ENCODE assay signal across 8 mouse cellular contexts in the genomic region with DNA sequence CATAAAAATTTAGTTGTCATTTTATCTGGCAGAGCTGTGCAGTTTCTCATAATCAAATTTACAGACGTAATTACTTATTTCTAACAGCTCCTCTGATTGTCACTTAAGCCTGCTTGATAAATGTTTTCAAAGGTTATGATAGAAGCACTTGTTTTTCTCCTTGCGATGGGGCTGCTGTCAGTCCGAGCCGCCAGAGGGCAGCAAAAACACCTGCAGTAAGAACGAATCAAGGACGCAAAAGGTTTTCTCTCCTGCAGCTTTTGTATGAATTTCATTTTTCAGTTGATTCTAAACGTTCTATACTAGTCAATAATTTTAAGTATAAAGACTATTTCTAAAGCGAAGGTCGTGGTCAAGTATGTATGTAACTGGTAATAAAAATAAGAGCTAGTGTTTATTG.
DNase-seq lines count a peak whose midpoint lies in the region; ATAC-seq and TF ChIP-seq lines count a peak whose summit lies in the region.

No protein-coding gene starts in this region.

- H3K9ac ChIP-seq in ES-E14 (ENCODE audit: insufficient read depth, low read depth, low read length, poor library complexity, severe bottlenecking), result no peak overlapping the region

- H3K27ac ChIP-seq in ES-E14 (ENCODE audit: insufficient read depth, low read depth, low read length, poor library complexity, severe bottlenecking), result no peak overlapping the region
- H3K27ac ChIP-seq in layer of hippocampus, adult 2 months, result no peak overlapping the region

- TF ChIP-seq CTCF in layer of hippocampus, adult 2 months (conservative IDR thresholded peaks at IDR 0.05), result peak; percentile 98; the same call in 1 of the 2 replicates

- H3K9me3 ChIP-seq in ES-E14 (ENCODE audit: control insufficient read depth, insufficient read depth, low read depth, low read length), result no peaks in the 10 kb centered on the region

- no peak overlapping the region for H3K4me3 ChIP-seq in ES-E14 (ENCODE audit: insufficient read depth in 1 of 2, low read depth in 1 of 2, low read length in 2 of 2, poor library complexity in 1 of 2, severe bottlenecking in 1 of 2)
- H3K4me3 ChIP-seq in layer of hippocampus, adult 2 months, result no peak overlapping the region

- H3K36me3 ChIP-seq in ES-E14 (ENCODE audit: control insufficient read depth, insufficient read depth, low read length, poor library complexity, severe bottlenecking), result no peaks in the 10 kb centered on the region

- H3K4me1 ChIP-seq in ES-E14 (ENCODE audit: control insufficient read depth in 2 of 2, insufficient read depth in 2 of 2, low read length in 2 of 2, poor library complexity in 1 of 2), result no peaks in the 10 kb centered on the region

- peak; percentile 70 for ATAC-seq in frontal cortex, adult (ENCODE audit: low TSS enrichment)

- DNase-seq in 3134 (ENCODE audit: extremely low read depth, insufficient read length, low spot score), result peak; percentile 5
- DNase-seq in ES-E14 (ENCODE audit: low read depth, low spot score), result peak; percentile 50
- DNase-seq in cerebellum, adult 18-20 months, result peak; percentile 55
- peak; percentile 68 to 77 for DNase-seq in layer of hippocampus, adult 2 months (ENCODE audit: low spot score in 2 of 2)
- DNase-seq in lung, postnatal 10 days, result peak; percentile 59
- DNase-seq in right cerebral cortex, postnatal 25 days, result peak; percentile 65
- no peak for DNase-seq in T-cell, adult 2 months (ENCODE audit: low spot score)

- in situ Hi-C loops in ES-E14 (cut with MboI; ENCODE audit: low sequenced_read_pairs in 2 of 2, unreplicated experiment in 2 of 2), result no loop called here

TF ChIP-seq in ES-E14, 5 proteins besides CTCF, POLR2A, EP300 and RAD21:
- TF ChIP-seq ZNF384 (IDR thresholded peaks at IDR 0.05; ENCODE audit: low read depth, low read length), result no peak
- TF ChIP-seq ZC3H11A (IDR thresholded peaks at IDR 0.05; ENCODE audit: borderline replicate concordance, low read depth, low read length), result peak; percentile 66
